Comparison of ENCODE assay signal across 8 mouse cellular contexts in the genomic region with DNA sequence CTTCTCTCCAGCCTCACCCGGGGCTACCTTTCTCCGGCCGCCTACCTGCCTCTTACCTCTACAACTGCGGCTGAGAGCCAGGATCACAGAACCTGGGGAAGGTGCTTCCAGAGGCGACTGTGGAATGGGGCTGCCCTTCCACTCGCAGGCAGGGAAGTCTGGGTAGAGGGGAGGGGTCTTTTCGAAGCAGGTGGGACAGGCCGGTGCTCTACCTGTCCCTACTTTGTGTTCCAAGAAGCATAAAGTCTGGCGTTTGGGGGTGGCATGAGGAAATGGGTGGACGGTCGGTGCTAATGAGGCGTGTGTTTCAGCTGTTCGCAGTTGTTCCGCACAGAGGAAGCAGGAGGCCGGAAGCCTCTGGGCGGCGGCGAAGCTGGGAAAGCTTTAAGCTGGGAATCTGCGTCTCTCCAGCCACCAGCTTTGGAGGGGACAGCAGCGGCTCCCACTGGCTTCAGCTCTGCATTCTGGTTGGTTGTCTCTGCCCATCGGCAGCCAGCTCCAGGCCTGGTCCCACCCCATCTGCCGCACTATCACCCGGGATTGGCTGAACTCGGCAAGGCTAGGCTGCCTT.
DNase-seq lines count a peak whose midpoint lies in the region; ATAC-seq lines count a peak whose summit lies in the region.

No protein-coding gene starts in this region.

- H3K36me3 ChIP-seq in forebrain, embryonic 10.5 days (replicated peaks): no peaks in the 10 kb centered on the region
- H3K36me3 ChIP-seq in heart, embryonic 12.5 days: no peaks in the 10 kb centered on the region
- no peaks in the 10 kb centered on the region for H3K36me3 ChIP-seq in kidney, embryonic 15.5 days
- H3K36me3 ChIP-seq in limb, embryonic 12.5 days: no peaks in the 10 kb centered on the region
- no peaks in the 10 kb centered on the region for H3K36me3 ChIP-seq in midbrain, embryonic 14.5 days (ENCODE audit: control insufficient read depth, insufficient read depth, low read length)
- H3K36me3 ChIP-seq in stomach, embryonic 14.5 days (ENCODE audit: control insufficient read depth, insufficient read depth, low read length): no peaks in the 10 kb centered on the region

- H3K9ac ChIP-seq in heart, embryonic 12.5 days: peak overlapping the region; percentile 75
- H3K9ac ChIP-seq in kidney, embryonic 15.5 days: peak overlapping the region; percentile 65
- H3K9ac ChIP-seq in limb, embryonic 12.5 days (replicated peaks): peak overlapping the region; percentile 65
- peak overlapping the region; percentile 49 for H3K9ac ChIP-seq in midbrain, embryonic 14.5 days (replicated peaks; ENCODE audit: low read length)
- peak overlapping the region; percentile 43 for H3K9ac ChIP-seq in stomach, embryonic 14.5 days (replicated peaks; ENCODE audit: low read depth, low read length)

- H3K4me2 ChIP-seq in heart, embryonic 12.5 days: peak overlapping the region; percentile 88
- peak overlapping the region; percentile 82 for H3K4me2 ChIP-seq in kidney, embryonic 15.5 days
- peak overlapping the region; percentile 88 for H3K4me2 ChIP-seq in limb, embryonic 12.5 days
- peak overlapping the region; percentile 60 for H3K4me2 ChIP-seq in midbrain, embryonic 14.5 days (ENCODE audit: low read length)
- H3K4me2 ChIP-seq in stomach, embryonic 14.5 days (replicated peaks; ENCODE audit: low read depth, low read length): peak overlapping the region; percentile 58

- 0 out of 2 replicates have a peak, but pooled peaks cover 6% of the 10 kb centered on the region for H3K27me3 ChIP-seq in forebrain, embryonic 10.5 days (ENCODE audit: poor library complexity, severe bottlenecking)
- no peaks in the 10 kb centered on the region; the same call in 1 of the 2 replicates for H3K27me3 ChIP-seq in heart, embryonic 12.5 days (replicated peaks)
- no peaks in the 10 kb centered on the region for H3K27me3 ChIP-seq in kidney, embryonic 15.5 days
- 0 out of 2 replicates have a peak, but pooled peaks cover 3% of the 10 kb centered on the region for H3K27me3 ChIP-seq in limb, embryonic 12.5 days
- H3K27me3 ChIP-seq in midbrain, embryonic 14.5 days (ENCODE audit: control insufficient read depth, insufficient read depth, low read length): no peaks in the 10 kb centered on the region
- no peaks in the 10 kb centered on the region for H3K27me3 ChIP-seq in stomach, embryonic 14.5 days (ENCODE audit: control insufficient read depth, insufficient read depth, low read length)

- peak overlapping the region; percentile 85 for H3K27ac ChIP-seq in forebrain, embryonic 10.5 days
- H3K27ac ChIP-seq in heart, embryonic 12.5 days (ENCODE audit: poor library complexity, severe bottlenecking): no peak overlapping the region
- H3K27ac ChIP-seq in kidney, embryonic 15.5 days: peak overlapping the region; percentile 87
- no peak overlapping the region for H3K27ac ChIP-seq in limb, embryonic 12.5 days
- H3K27ac ChIP-seq in midbrain, embryonic 14.5 days (replicated peaks; ENCODE audit: low read depth, low read length): peak overlapping the region; percentile 80
- peak overlapping the region; percentile 40; the same call in 1 of the 2 replicates for H3K27ac ChIP-seq in stomach, embryonic 14.5 days (ENCODE audit: low read length)

- 6% methylated on average over 24 of the region's 24 CpGs for WGBS in forebrain, embryonic 10.5 days
- WGBS in heart, embryonic 12.5 days: 4% methylated on average over 24 of the region's 24 CpGs
- 6% methylated on average over 24 of the region's 24 CpGs for WGBS in kidney, embryonic 15.5 days
- 5% methylated on average over 24 of the region's 24 CpGs for WGBS in limb, embryonic 12.5 days
- WGBS in midbrain, embryonic 14.5 days: 9% methylated on average over 24 of the region's 24 CpGs
- 3% methylated on average over 24 of the region's 24 CpGs for WGBS in stomach, embryonic 14.5 days

- no peaks in the 10 kb centered on the region for H3K9me3 ChIP-seq in forebrain, embryonic 10.5 days
- no peaks in the 10 kb centered on the region for H3K9me3 ChIP-seq in heart, embryonic 12.5 days (replicated peaks)
- H3K9me3 ChIP-seq in kidney, embryonic 15.5 days (replicated peaks): no peaks in the 10 kb centered on the region
- no peaks in the 10 kb centered on the region for H3K9me3 ChIP-seq in limb, embryonic 12.5 days
- H3K9me3 ChIP-seq in midbrain, embryonic 14.5 days (ENCODE audit: control insufficient read depth, low read length): no peaks in the 10 kb centered on the region
- no peaks in the 10 kb centered on the region for H3K9me3 ChIP-seq in stomach, embryonic 14.5 days (ENCODE audit: control insufficient read depth, low read depth, low read length)

- H3K4me1 ChIP-seq in forebrain, embryonic 10.5 days: peaks cover 50% of the 10 kb centered on the region
- H3K4me1 ChIP-seq in heart, embryonic 12.5 days (replicated peaks): peaks cover 8% of the 10 kb centered on the region
- H3K4me1 ChIP-seq in kidney, embryonic 15.5 days: peaks cover 15% of the 10 kb centered on the region
- H3K4me1 ChIP-seq in limb, embryonic 12.5 days (replicated peaks): peaks cover 9% of the 10 kb centered on the region
- peaks cover 8% of the 10 kb centered on the region; the same call in 1 of the 2 replicates for H3K4me1 ChIP-seq in midbrain, embryonic 14.5 days (ENCODE audit: control insufficient read depth, insufficient read depth, low read length)
- no peaks in the 10 kb centered on the region for H3K4me1 ChIP-seq in stomach, embryonic 14.5 days (ENCODE audit: control insufficient read depth, insufficient read depth, low read length)

- H3K4me3 ChIP-seq in forebrain, embryonic 10.5 days: peak overlapping the region; percentile 59
- H3K4me3 ChIP-seq in heart, embryonic 12.5 days: peak overlapping the region; percentile 52
- peak overlapping the region; percentile 47 for H3K4me3 ChIP-seq in kidney, embryonic 15.5 days (replicated peaks)
- peak overlapping the region; percentile 51 for H3K4me3 ChIP-seq in limb, embryonic 12.5 days (replicated peaks)
- H3K4me3 ChIP-seq in midbrain, embryonic 14.5 days (replicated peaks; ENCODE audit: low read depth, low read length): peak overlapping the region; percentile 37
- peak overlapping the region; percentile 34 for H3K4me3 ChIP-seq in stomach, embryonic 14.5 days (ENCODE audit: low read depth, low read length)

- DNase-seq in thymus, postnatal 25 days: peak; percentile 18
- DNase-seq in thymus, adult 18-20 months: no peak
- peak; percentile 81 for DNase-seq in forebrain, embryonic 10.5 days (ENCODE audit: extremely low spot score, low spot score)
- peak; percentile 92 for DNase-seq in midbrain, embryonic 14.5 days

- ATAC-seq in heart, embryonic 12.5 days (ENCODE audit: insufficient number of reproducible peaks, low FRiP score): peak; percentile 90
- peak; percentile 96 for ATAC-seq in kidney, embryonic 15.5 days (replicated peaks; ENCODE audit: low FRiP score)
- ATAC-seq in limb, embryonic 12.5 days (ENCODE audit: insufficient number of reproducible peaks, insufficient read depth, low FRiP score, low TSS enrichment, low read depth): peak; percentile 96
- ATAC-seq in midbrain, embryonic 14.5 days (ENCODE audit: low FRiP score, low TSS enrichment): peak; percentile 95
- ATAC-seq in stomach, embryonic 14.5 days (ENCODE audit: insufficient number of reproducible peaks, insufficient read depth, low FRiP score, low read depth): peak; percentile 93

Comparison
In these comparisons a context has a peak if more than half of its experiments do, and no peak if none do; other contexts are left out.
1. DNase-seq: peak in thymus, postnatal 25 days (single experiment), forebrain, embryonic 10.5 days (single experiment) and midbrain, embryonic 14.5 days (single experiment); none in thymus, adult 18-20 months (0 of 2).
2. H3K27ac ChIP-seq: peak in forebrain, embryonic 10.5 days (single experiment), kidney, embryonic 15.5 days (single experiment), midbrain, embryonic 14.5 days (single experiment) and stomach, embryonic 14.5 days (single experiment); none in heart, embryonic 12.5 days (single experiment) and limb, embryonic 12.5 days (single experiment).
3. Peak in every context shown above with its lines, with median percentiles within 50 percentile points of each other: H3K4me3 ChIP-seq, ATAC-seq, H3K4me2 ChIP-seq and H3K9ac ChIP-seq.